Mouse (Mus musculus): ENCODE results near the gene Slc24a3. TPM values are rescaled to one million over a fixed set of nuclear protein-coding genes. Genes with fewer than 3 reads are reported as not detected.

Gene Slc24a3
- polyA plus RNA-seq, 1 experiment from 2014 or later, result 7.9 TPM

DNA sequence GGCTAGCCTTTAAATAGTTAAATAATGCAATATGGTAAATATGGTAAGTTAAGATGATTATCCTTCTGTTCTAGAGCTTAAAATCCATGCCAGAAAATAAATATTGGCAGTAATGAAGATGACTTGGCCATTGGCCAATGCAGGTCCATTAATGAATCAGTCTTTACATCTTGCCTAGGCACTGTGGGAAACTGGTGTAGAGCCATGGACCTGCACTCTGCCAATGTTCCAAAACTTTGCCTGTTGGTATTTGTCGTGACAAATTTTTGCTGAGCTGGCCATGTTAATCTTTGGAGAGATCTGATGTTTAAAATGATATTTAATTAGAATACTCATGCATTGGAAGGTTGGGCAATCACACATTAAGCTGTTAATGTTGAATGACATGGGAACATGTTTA is 129.4 kb downstream of the Slc24a3 start:
- Histone ChIP-seq H3K4me2 (replicated peaks) (no peak overlapping the region), H3K36me3 (no peaks in the 10 kb centered on the region), H3K4me1 (no peaks in the 10 kb centered on the region), H3K27me3 (replicated peaks) (no peaks in the 10 kb centered on the region), H3K27ac (no peak overlapping the region), H3K9ac (no peak overlapping the region), H3K9me3 (no peaks in the 10 kb centered on the region), H3K4me3 (no peak overlapping the region)
- ATAC-seq (ENCODE audit: low FRiP score, low read depth), result no peak
- 87% methylated on average over 1 of the region's 1 CpGs for WGBS

DNA sequence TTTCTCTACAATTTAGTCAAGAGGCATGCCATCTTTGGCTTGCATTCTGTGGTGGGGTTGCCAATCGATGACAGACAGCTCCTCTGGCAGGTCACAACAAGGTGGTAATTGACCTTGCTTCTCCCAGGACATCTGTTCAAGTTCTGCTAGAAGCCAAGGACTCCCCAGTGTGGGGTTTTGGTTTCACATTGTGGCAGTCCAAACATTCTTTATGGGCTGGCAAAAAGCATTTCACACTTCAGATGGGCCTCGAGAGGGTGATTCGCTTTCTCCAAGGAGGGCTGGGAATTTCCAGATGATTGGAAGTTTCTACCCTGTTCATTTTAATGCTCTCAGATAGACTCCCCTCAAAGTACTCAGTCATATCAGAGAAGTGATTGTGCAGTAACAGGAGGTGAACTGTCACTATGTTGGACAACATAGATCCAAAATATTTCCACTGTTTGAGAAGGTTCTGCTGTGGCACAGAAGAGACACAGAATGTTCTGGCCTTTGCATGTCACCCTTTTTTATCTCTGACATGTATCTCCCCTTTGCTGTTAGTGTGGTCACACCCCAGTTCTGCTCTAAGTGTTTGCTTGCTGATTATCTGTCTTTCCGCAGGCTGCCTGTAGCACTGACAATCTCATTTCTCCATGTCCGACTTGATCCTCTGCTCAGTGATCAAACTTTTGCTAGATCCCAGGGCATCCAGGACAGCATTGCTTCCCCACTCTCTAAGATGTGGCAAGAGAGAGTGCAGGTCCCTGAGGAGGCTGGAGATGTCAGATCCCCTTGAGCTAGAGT is 132.6 kb downstream of the Slc24a3 start:
- Histone ChIP-seq H3K9ac (no peak overlapping the region), H3K4me2 (replicated peaks) (no peak overlapping the region), H3K9me3 (no peaks in the 10 kb centered on the region), H3K36me3 (no peaks in the 10 kb centered on the region), H3K4me1 (no peaks in the 10 kb centered on the region), H3K27ac (no peak overlapping the region), H3K27me3 (replicated peaks) (no peaks in the 10 kb centered on the region), H3K4me3 (no peak overlapping the region)
- no peak for ATAC-seq (ENCODE audit: low FRiP score, low read depth)
- WGBS, result 75% methylated on average over 5 of the region's 5 CpGs

DNA sequence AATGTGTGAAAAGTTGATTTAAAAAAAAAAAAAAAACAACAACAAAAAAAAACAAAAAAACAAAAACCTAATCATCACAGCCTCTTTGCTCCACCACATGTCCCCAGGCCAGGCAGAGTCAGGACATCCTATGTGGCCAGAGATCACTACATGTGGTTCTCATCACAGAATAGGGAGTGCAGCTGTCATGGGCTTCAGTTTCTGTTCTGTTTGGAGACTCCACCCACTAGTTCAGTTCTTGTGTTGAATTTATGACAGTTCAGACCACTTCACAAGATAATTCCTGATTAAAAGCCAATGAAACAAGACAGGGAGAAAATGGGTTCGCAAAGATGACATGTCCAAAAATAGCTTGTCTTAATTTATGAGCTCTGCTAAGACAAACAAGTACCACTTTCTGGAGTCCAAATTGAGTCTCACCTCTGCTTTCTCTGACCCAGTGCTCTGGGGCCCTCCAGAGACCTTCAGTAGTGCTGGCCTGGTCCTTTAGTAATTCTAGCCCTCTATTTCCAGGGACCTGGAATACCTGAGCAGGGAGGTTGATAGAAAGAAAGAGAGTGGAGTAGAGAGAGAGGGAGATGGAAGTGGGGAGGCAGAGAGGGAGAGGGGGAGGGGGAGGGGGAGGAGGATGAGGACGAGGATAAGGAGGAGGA is 139.8 kb downstream of the Slc24a3 start:
- H3K9me3 ChIP-seq, result no peaks in the 10 kb centered on the region
- H3K4me1 ChIP-seq, result no peaks in the 10 kb centered on the region
- no peak overlapping the region for H3K9ac ChIP-seq
- H3K4me2 ChIP-seq (replicated peaks), result no peak overlapping the region
- H3K4me3 ChIP-seq, result no peak overlapping the region
- no peaks in the 10 kb centered on the region for H3K36me3 ChIP-seq
- no peak for ATAC-seq (ENCODE audit: low FRiP score, low read depth)
- 78% methylated on average over 2 of the region's 2 CpGs for WGBS
- no peak overlapping the region for H3K27ac ChIP-seq
- H3K27me3 ChIP-seq (replicated peaks), result no peaks in the 10 kb centered on the region

DNA sequence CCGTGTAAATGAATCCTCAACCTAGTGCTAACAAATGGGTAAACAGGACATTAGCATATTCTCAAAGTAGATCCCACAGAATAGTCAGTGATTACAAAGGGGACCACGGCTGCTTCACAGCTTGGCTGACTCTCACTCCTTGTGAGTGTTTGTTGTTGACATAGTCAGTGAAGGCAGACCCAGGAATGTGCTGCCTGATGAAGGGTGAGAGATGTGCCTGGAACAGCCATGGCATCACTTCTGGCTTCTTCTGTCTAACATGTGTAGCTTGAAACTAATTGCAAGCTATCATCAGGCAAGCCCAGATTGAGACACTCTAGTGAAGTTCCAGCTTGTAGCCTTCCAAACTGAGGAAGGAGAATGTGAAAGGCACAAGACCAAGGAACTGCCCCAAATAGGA is 151.4 kb downstream of the Slc24a3 start:
- Histone ChIP-seq H3K4me1 (no peaks in the 10 kb centered on the region), H3K36me3 (no peaks in the 10 kb centered on the region), H3K9me3 (no peaks in the 10 kb centered on the region), H3K27ac (no peak overlapping the region), H3K4me3 (no peak overlapping the region), H3K9ac (no peak overlapping the region), H3K4me2 (replicated peaks) (no peak overlapping the region), H3K27me3 (replicated peaks) (no peaks in the 10 kb centered on the region)
- WGBS, result 59% methylated on average over 2 of the region's 2 CpGs
- no peak for ATAC-seq (ENCODE audit: low FRiP score, low read depth)

DNA sequence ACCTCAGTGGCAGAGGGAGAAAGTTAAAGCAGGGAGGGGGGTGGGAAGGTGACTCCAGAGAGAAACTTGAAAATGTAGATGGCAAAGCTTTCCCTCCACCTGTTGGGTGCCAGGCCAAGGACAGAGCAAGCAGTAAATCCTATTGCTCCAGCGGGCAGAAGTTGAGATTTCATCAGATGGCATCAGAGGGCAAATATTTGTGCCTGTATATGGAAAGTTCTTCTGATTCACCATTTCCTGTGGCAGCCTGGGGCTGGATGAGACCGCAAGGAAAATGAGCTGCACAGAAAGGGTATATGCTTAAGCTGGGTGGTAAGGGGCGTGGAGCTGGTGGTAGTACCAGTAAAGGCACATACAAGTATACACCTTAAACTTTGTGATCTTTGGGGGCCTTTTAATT is 153.7 kb downstream of the Slc24a3 start:
- no peaks in the 10 kb centered on the region for H3K36me3 ChIP-seq
- no peak overlapping the region for H3K9ac ChIP-seq
- H3K4me3 ChIP-seq, result no peak overlapping the region
- H3K27ac ChIP-seq, result no peak overlapping the region
- no peak overlapping the region for H3K4me2 ChIP-seq (replicated peaks)
- ATAC-seq (ENCODE audit: low FRiP score, low read depth), result no peak
- no peaks in the 10 kb centered on the region for H3K4me1 ChIP-seq
- WGBS, result 93% methylated on average over 3 of the region's 3 CpGs
- H3K27me3 ChIP-seq (replicated peaks), result no peaks in the 10 kb centered on the region
- H3K9me3 ChIP-seq, result no peaks in the 10 kb centered on the region

DNA sequence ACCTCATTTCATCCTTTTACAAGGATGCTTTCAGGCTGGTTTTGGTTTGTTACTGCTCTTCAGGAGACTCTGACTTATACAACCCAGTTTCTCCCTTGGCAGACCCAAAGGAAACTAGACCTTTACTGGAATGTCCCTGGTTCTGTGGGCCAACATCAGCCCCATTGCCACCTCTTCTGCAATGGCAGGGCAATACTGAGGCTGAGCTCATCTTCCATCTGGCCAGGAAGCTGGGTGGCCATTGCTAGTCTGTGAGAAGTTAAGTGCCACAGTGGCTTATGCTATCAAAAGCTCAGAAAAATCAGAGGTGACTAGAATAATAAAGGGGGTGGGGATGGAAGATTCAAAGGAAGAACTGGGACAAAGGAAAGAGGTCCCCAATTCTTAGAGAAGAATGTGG is 154.2 kb downstream of the Slc24a3 start:
- no peaks in the 10 kb centered on the region for H3K9me3 ChIP-seq
- H3K4me2 ChIP-seq (replicated peaks), result no peak overlapping the region
- H3K27ac ChIP-seq, result no peak overlapping the region
- ATAC-seq (ENCODE audit: low FRiP score, low read depth), result no peak
- H3K27me3 ChIP-seq (replicated peaks), result no peaks in the 10 kb centered on the region
- no peaks in the 10 kb centered on the region for H3K4me1 ChIP-seq
- no peak overlapping the region for H3K4me3 ChIP-seq
- H3K9ac ChIP-seq, result no peak overlapping the region
- H3K36me3 ChIP-seq, result no peaks in the 10 kb centered on the region

DNA sequence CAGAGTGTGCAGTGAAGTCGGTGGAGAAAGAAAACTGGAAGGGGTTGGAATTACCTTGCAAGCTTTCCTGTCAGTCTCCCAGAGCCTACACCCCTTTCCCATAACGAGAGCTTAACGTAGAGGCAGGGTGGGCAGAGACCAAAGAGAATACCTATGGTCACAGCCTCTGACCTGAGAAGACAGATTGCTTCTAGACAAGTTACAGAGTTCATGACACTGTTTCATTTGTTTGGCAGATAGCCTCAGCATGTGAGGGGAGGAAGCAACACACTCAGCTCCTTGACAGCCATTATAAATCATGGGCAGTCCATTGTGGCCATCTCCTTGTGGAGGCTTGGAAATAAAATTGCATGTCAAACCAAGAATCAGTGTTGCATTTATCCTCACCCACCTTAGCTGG is 156.9 kb downstream of the Slc24a3 start:
- H3K36me3 ChIP-seq, result no peaks in the 10 kb centered on the region
- no peak overlapping the region for H3K27ac ChIP-seq
- WGBS, result 34% methylated on average over 3 of the region's 3 CpGs
- no peaks in the 10 kb centered on the region for H3K4me1 ChIP-seq
- no peak overlapping the region for H3K4me3 ChIP-seq
- H3K27me3 ChIP-seq (replicated peaks), result no peaks in the 10 kb centered on the region
- H3K4me2 ChIP-seq (replicated peaks), result no peak overlapping the region
- no peaks in the 10 kb centered on the region for H3K9me3 ChIP-seq
- no peak for ATAC-seq (ENCODE audit: low FRiP score, low read depth)
- H3K9ac ChIP-seq, result no peak overlapping the region

DNA sequence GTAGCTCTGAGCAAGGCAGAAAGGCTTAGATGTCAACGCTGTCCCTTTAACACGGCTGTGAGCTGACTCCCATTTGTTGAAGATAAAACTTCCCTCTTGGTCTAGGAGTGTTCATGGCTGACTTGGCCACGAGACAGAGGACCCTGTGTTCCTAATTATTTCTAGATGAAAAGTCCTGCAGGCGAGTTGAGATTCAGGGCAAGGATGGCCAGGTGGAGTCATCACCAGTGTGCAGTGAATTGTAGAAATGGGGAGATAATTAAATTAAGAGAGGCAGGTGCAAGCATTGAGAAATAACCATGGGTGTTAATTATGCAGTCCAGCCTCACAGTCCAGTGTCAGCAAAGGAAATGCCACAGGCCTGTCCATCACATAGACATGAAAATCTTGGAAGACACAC is 158.3 kb downstream of the Slc24a3 start:
- WGBS, result 75% methylated on average over 4 of the region's 4 CpGs

DNA sequence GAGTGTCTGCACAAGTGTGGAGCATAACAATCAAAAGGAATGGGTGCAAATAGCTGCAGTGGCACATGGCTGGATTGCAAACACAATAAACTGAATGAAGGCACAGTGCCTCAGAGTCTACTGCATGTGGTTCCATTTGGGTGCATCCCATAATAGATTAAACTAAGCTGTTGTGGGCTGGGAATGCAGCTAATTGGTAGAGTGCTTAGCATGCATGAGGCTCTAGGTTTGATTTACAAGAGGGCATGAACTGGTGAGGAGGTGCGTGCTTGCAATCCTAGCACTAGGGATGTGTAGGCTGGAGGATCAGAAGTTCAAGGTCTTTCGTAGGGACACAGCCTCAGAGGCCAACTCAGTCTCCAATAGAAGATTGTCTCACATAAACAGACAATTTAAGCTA is 159.0 kb downstream of the Slc24a3 start:
- no peaks in the 10 kb centered on the region for H3K4me1 ChIP-seq
- H3K27me3 ChIP-seq (replicated peaks), result no peaks in the 10 kb centered on the region
- no peak overlapping the region for H3K27ac ChIP-seq
- WGBS, result 79% methylated on average over 2 of the region's 2 CpGs
- no peaks in the 10 kb centered on the region for H3K36me3 ChIP-seq
- H3K9me3 ChIP-seq, result no peaks in the 10 kb centered on the region
- no peak overlapping the region for H3K4me3 ChIP-seq
- H3K4me2 ChIP-seq (replicated peaks), result no peak overlapping the region
- ATAC-seq (ENCODE audit: low FRiP score, low read depth), result no peak
- no peak overlapping the region for H3K9ac ChIP-seq

More for the DNA sequence above, 158.3 kb downstream of the Slc24a3 start:
- Histone ChIP-seq H3K4me1 (no peaks in the 10 kb centered on the region), H3K36me3 (no peaks in the 10 kb centered on the region), H3K4me3 (no peak overlapping the region), H3K27me3 (replicated peaks) (no peaks in the 10 kb centered on the region), H3K27ac (no peak overlapping the region), H3K9ac (no peak overlapping the region), H3K9me3 (no peaks in the 10 kb centered on the region), H3K4me2 (replicated peaks) (no peak overlapping the region)
- no peak for ATAC-seq (ENCODE audit: low FRiP score, low read depth)

DNA sequence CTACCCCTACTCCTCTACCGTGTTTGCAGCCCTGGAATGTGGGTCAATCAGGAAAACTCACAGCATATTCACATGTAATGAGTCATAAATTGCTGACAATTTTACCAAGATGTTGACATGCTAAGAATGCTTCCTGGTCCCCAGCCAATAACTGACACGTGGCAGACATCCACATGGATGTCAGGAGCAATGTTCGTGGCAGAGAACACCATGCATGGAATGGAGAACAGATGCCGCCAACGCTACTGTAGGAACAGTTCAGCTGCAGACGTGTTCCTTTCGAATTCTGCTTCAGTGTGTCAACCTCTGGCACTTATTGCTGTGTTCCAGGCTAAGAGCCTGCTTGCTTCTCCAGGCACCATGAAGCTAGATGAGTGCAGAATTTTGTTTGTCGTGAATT is 162.2 kb downstream of the Slc24a3 start:
- Histone ChIP-seq H3K27me3 (replicated peaks) (no peaks in the 10 kb centered on the region), H3K4me3 (no peak overlapping the region), H3K9me3 (no peaks in the 10 kb centered on the region), H3K4me2 (replicated peaks) (no peak overlapping the region), H3K27ac (no peak overlapping the region), H3K9ac (no peak overlapping the region), H3K4me1 (no peaks in the 10 kb centered on the region), H3K36me3 (no peaks in the 10 kb centered on the region)
- no peak for ATAC-seq (ENCODE audit: low FRiP score, low read depth)
- 85% methylated on average over 8 of the region's 8 CpGs for WGBS

DNA sequence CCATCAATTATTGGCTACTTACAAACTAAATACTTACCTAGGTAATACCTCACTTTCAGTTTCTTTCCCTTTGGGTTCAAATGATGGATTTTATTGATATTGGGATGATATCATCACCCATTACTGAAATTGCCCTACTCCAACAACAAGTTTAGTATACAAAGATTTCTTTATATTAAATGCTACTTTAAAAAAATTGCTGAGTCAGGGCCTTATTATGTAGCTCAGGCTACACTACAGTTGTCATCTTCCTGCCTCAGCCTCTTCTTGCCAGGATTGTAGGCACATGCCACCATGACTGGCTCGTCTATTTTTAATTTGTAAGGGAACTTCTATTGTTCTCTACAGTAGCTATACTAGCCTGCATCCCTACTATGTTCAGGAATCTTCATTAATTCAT is 164.0 kb downstream of the Slc24a3 start:
- no peaks in the 10 kb centered on the region for H3K27me3 ChIP-seq (replicated peaks)
- WGBS, result 83% methylated on average over 1 of the region's 1 CpGs

DNA sequence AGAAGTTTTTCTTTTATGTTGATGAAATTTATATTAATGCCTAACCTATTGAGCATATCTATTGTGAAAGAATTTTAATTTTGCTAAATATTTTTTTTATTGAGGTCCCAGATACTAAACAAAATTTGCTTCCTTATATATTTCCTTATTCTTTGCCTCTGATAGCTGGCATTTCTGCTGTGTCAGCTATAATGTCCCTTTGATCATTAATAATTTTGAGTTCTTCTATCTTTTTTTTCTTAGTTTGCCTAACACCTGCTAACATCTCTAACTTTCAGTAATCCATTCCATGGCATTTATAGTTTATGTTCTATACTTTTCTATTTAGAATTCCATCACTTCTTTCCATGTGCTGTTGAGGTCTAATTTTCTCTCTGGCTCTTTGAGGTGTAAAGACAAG is 165.9 kb downstream of the Slc24a3 start:
- H3K9me3 ChIP-seq, result no peaks in the 10 kb centered on the region
- no peaks in the 10 kb centered on the region for H3K36me3 ChIP-seq
- no peak overlapping the region for H3K4me2 ChIP-seq (replicated peaks)
- no peak for ATAC-seq (ENCODE audit: low FRiP score, low read depth)
- no peaks in the 10 kb centered on the region for H3K27me3 ChIP-seq (replicated peaks)
- H3K4me1 ChIP-seq, result no peaks in the 10 kb centered on the region
- H3K9ac ChIP-seq, result no peak overlapping the region
- no peak overlapping the region for H3K27ac ChIP-seq
- no peak overlapping the region for H3K4me3 ChIP-seq

More for the DNA sequence above, 164.0 kb downstream of the Slc24a3 start:
- Histone ChIP-seq H3K9ac (no peak overlapping the region), H3K9me3 (no peaks in the 10 kb centered on the region), H3K36me3 (no peaks in the 10 kb centered on the region), H3K4me1 (no peaks in the 10 kb centered on the region), H3K27ac (no peak overlapping the region), H3K4me2 (replicated peaks) (no peak overlapping the region), H3K4me3 (no peak overlapping the region)
- ATAC-seq (ENCODE audit: low FRiP score, low read depth), result no peak

DNA sequence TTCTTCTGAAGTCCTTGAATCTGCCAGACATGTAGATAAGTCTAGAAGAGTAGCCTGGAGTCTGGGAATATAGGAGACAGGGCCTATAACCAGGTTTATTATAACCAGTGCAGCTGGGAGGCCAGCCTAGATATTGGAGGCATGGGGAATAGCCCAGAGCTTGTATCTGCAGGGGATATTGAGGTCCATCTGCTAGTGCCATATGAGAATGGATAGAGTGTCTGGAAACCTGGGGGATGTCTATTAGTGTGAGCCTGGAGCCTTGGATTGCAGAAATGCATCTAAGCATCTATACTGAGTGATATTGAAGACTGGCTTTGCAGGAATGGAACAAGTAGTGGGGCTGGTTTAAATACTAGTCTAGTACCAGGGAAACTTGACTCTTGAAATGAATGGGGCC is 168.9 kb downstream of the Slc24a3 start:
- Histone ChIP-seq H3K9ac (no peak overlapping the region), H3K27ac (no peak overlapping the region), H3K27me3 (replicated peaks) (no peaks in the 10 kb centered on the region), H3K4me1 (no peaks in the 10 kb centered on the region), H3K9me3 (no peaks in the 10 kb centered on the region), H3K4me3 (no peak overlapping the region), H3K36me3 (no peaks in the 10 kb centered on the region), H3K4me2 (replicated peaks) (no peak overlapping the region)
- ATAC-seq (ENCODE audit: low FRiP score, low read depth), result no peak
